Mouse (Mus musculus): ENCODE data around the gene Mfrp.

GRCm38 (mm10) chr9:44137846-44138245, 36.3 kb downstream of the Mfrp start:
- TF ChIP-seq POLR2A (IDR thresholded peaks at IDR 0.05; ENCODE audit: extremely low read depth, insufficient read depth, low read length) (no peak), CTCF (IDR thresholded peaks at IDR 0.05; ENCODE audit: extremely low read depth, insufficient read depth, low read length) (no peak)
